Comparison of ENCODE assay signal across 8 mouse cellular contexts in the genomic region with DNA sequence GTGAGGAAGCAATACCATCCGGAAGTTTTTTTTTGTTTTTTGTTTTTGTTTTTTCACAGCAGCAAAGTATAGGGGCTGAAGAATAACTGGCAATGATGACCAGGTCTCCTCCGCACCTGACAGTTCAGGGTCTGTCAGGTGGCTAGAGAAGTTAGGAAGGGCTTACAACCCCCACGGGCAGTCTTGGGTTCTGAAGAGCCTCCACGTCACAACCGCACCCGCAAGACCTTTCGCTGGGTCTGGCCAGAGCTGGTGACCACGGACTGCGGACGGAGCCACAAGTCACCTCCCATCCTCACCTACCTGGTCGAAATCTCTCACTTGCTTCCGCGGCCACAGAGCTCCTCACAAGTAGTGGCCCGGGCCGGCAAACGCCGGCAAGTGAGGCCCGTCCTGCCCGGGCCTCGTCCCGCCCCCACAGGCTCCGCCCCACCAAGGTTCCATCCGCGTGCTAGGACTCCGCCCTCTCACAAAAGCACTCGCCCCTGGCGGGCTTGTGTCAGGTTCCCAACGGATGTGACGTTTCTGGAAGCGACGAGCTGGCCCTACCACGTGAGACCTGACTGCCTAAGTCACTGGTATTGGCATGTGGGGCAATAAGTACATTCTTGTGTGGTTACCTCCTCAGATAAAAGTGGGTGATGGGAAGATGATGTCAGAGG. TPM values are rescaled to one million over a fixed set of nuclear protein-coding genes. Genes with fewer than 3 reads are reported as not detected.
DNase-seq lines count a peak whose midpoint lies in the region; ATAC-seq lines count a peak whose summit lies in the region.

A gene (minus strand): TSS at position 331 of the 662 bp plus-strand sequence.
A gene (minus strand): TSS at position 462 of the 662 bp plus-strand sequence.

- ATAC-seq in lung, embryonic 16.5 days (ENCODE audit: low read depth): peak; percentile 92

- H3K27me3 ChIP-seq in hindbrain, embryonic 10.5 days (ENCODE audit: insufficient read depth, poor library complexity, severe bottlenecking): no peaks in the 10 kb centered on the region
- no peaks in the 10 kb centered on the region for H3K27me3 ChIP-seq in lung, embryonic 16.5 days (ENCODE audit: control insufficient read depth, insufficient read depth, low read depth, low read length)

- H3K36me3 ChIP-seq in hindbrain, embryonic 10.5 days: peaks cover 13% of the 10 kb centered on the region
- no peaks in the 10 kb centered on the region for H3K36me3 ChIP-seq in lung, embryonic 16.5 days (ENCODE audit: control insufficient read depth, insufficient read depth, low read length)

- 0 out of 2 replicates have a peak, but pooled peaks cover 8% of the 10 kb centered on the region for H3K4me1 ChIP-seq in hindbrain, embryonic 10.5 days (replicated peaks)
- peaks cover 4% of the 10 kb centered on the region; the same call in 1 of the 2 replicates for H3K4me1 ChIP-seq in lung, embryonic 16.5 days (replicated peaks; ENCODE audit: control insufficient read depth, insufficient read depth, low read length)

- H3K27ac ChIP-seq in hindbrain, embryonic 10.5 days: peak within 1 kb of the TSS; percentile 77
- H3K27ac ChIP-seq in lung, embryonic 16.5 days (ENCODE audit: low read length): no peak within 1 kb of the TSS

- peak within 1 kb of the TSS; percentile 53 for H3K4me3 ChIP-seq in hindbrain, embryonic 10.5 days
- peak within 1 kb of the TSS; percentile 58 for H3K4me3 ChIP-seq in lung, embryonic 16.5 days (ENCODE audit: low read length)

- peak within 1 kb of the TSS; percentile 68 for H3K9ac ChIP-seq in lung, embryonic 16.5 days (ENCODE audit: low read length)

- peak within 1 kb of the TSS; percentile 68 for H3K4me2 ChIP-seq in lung, embryonic 16.5 days (ENCODE audit: low read depth, low read length)

- no peaks in the 10 kb centered on the region for H3K9me3 ChIP-seq in hindbrain, embryonic 10.5 days
- no peaks in the 10 kb centered on the region for H3K9me3 ChIP-seq in lung, embryonic 16.5 days (ENCODE audit: control insufficient read depth, low read length)

- peak; percentile 93 for DNase-seq in NIH3T3 (ENCODE audit: low read depth)
- DNase-seq in cerebellum, postnatal 10 days: peak; percentile 82 to 89
- peak; percentile 69 to 85 for DNase-seq in frontal cortex, adult 2 months (ENCODE audit: extremely low spot score in 1 of 2, low spot score in 1 of 2)
- peak; percentile 85 for DNase-seq in hindbrain, embryonic 10.5 days (ENCODE audit: low spot score)
- peak; percentile 88 for DNase-seq in layer of hippocampus, adult 9-11 months
- peak; percentile 66 for DNase-seq in ovary, postnatal 14 days (ENCODE audit: low spot score)
- DNase-seq in thymus, postnatal 10 days (ENCODE audit: low spot score in 2 of 2): peak; percentile 72 to 83

- 19% methylated on average over 32 of the region's 32 CpGs for WGBS in hindbrain, embryonic 10.5 days
- 19% methylated on average over 32 of the region's 32 CpGs for whole genome bisulfite sequencing in lung, embryonic 16.5 days

RNA-seq across cellular contexts. Expression of the first gene that starts in this region (rescaled TPM):
- 68.4 and 73.3 TPM in 2 replicates for polyA plus RNA-seq in frontal cortex, adult 2 months (2012; rRNA removed)
- 66.2 and 68.1 TPM in 2 replicates for polyA plus RNA-seq in hindbrain, embryonic 10.5 days (2016; fragmentation: Nextera tagmentation; extraction: Ambion mirVana)
- 85.5 and 86.2 TPM in 2 replicates for polyA plus RNA-seq in lung, embryonic 16.5 days (2015; fragmentation: Nextera tagmentation; extraction: Ambion mirVana)

RNA-seq across cellular contexts. Expression of the second gene that starts in this region (rescaled TPM):
- polyA plus RNA-seq in frontal cortex, adult 2 months (2012; rRNA removed): 4.3 and 4.8 TPM in 2 replicates
- polyA plus RNA-seq in hindbrain, embryonic 10.5 days (2016; fragmentation: Nextera tagmentation; extraction: Ambion mirVana): 9.3 and 10.8 TPM in 2 replicates
- polyA plus RNA-seq in lung, embryonic 16.5 days (2015; fragmentation: Nextera tagmentation; extraction: Ambion mirVana): 19.1 and 21.8 TPM in 2 replicates
